Mouse (Mus musculus): Measurements from ENCODE around the gene Insrr.

DNA sequence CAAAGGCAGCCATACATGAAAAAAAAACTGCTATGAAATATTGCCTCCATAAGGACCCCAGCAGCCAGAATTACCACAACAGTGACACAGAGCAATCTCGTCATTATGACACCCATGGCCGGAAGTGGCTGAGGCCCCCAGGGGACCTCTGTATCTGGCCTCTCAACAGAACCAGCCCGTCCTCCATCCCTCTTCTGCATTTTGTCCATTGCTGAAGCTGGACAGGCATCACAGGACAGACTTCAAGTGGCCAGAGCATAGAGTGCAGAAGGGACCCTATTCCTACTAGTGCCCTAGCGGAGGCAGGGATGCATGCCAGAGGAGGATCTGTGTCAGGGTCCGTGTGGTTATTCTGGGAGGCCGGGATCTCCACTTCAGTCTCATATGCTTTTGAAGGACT, 19.4 kb downstream of the Insrr start:
- no peak for TF ChIP-seq EP300 (IDR thresholded peaks at IDR 0.05; ENCODE audit: insufficient read depth, low read depth, low read length)
- TF ChIP-seq POLR2A (IDR thresholded peaks at IDR 0.05; ENCODE audit: insufficient read depth, low read length): no peak
